Mouse (Mus musculus) kidney, adult 2 months (tissue): ENCODE data around the gene Bpnt1.
"Not testable (repeated sequence)": the region's sequence is repeated elsewhere in the genome, so short reads cannot be mapped to it uniquely, and the experiment has no call there.

ENCODE experiments used
- CTCF ChIP-seq: fragments of 200-500 bp; conservative IDR thresholded peaks from 2 replicates; pipeline ENCODE4 v1.5.1; 2011; ENCODE audit warnings: low read depth, mild to moderate bottlenecking, control low read depth, low read length, moderate library complexity, mixed read lengths; ENCODE audit not compliant: insufficient read depth, insufficient read length
- POLR2A ChIP-seq: fragments of 200-500 bp; IDR thresholded peaks from one replicate; pipeline ENCODE4 v1.6.1; 2011; ENCODE audit warnings: low read depth, low read length, control low read depth

- not testable (repeated sequence) for TF ChIP-seq CTCF, POLR2A
Measured at GRCm38 (mm10) chr1:185327754-185328345, 4.1 kb upstream of the Bpnt1 start.
